Mouse (Mus musculus): ENCODE measurements around the gene Dapk2. TPM values are rescaled to one million over a fixed set of nuclear protein-coding genes. Genes with fewer than 3 reads are reported as not detected.

Dapk2 gene
- polyA plus RNA-seq, 1 experiment from 2014 or later, result 2.7 TPM

- Histone ChIP-seq H3K27ac (ENCODE audit: low read depth, low read length) (no peak overlapping the region), H3K27me3 (ENCODE audit: control insufficient read depth, insufficient read depth, low read length) (no peaks in the 10 kb centered on the region), H3K4me2 (replicated peaks; ENCODE audit: low read depth, low read length) (no peak overlapping the region), H3K36me3 (ENCODE audit: control insufficient read depth, insufficient read depth, low read length) (no peaks in the 10 kb centered on the region), H3K4me1 (replicated peaks; ENCODE audit: control insufficient read depth, insufficient read depth, low read length) (0 out of 2 replicates have a peak, but pooled peaks cover 2% of the 10 kb centered on the region), H3K4me3 (ENCODE audit: low read depth, low read length) (no peak overlapping the region), H3K9me3 (ENCODE audit: control insufficient read depth, low read length) (no peaks in the 10 kb centered on the region), H3K9ac (ENCODE audit: low read depth, low read length) (no peak overlapping the region)
- no peak for DNase-seq (ENCODE audit: low spot score)
- 75% methylated on average over 5 of the region's 5 CpGs for WGBS
- no peak for ATAC-seq (ENCODE audit: low FRiP score)
These were observed 26.5 kb downstream of the Dapk2 start for GRCm38 (mm10) chr9:66184572-66184971.

DNA sequence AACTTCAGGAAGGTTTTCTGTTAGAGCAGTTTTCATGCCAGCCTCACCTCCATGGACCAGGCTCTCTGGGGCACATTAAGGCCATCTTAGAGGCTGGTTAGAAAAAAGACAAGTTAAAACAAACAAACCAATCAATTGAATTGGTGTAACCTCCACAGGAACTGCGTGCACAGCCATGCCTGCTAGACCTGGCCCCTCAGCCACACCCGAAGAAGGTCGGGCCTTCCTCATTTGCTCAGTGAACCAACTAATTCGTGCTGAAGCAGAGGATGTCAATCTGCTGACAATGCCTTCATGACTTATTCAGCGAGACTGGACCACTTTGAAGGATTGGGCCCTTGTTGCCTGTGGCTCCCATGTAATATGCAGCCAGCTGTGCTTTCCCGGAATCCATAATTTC is 28.4 kb downstream of the Dapk2 start:
- H3K27ac ChIP-seq (ENCODE audit: low read depth, low read length), result no peak overlapping the region

DNA sequence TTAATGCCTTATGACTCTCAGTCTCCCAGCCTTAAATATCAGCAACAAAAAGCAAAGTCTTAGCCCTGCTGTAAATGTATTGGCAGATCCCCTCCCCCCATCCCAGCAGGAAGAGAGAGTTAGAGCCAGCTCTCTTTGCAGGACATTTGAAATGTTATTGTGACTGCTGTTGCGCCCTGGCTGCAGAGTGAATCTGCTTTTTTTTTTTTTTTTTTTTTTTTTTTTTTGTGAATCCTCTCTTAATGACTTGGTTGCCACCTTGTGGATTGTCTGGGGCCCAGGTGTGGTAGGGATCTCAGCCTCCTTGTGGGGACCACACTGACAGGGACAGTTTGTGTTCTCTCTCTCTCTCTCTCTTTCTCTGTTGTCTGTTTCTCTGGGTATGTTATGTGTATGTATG is 31.0 kb downstream of the Dapk2 start:
- Histone ChIP-seq H3K4me3 (ENCODE audit: low read depth, low read length) (no peak overlapping the region), H3K9ac (ENCODE audit: low read depth, low read length) (no peak overlapping the region), H3K36me3 (ENCODE audit: control insufficient read depth, insufficient read depth, low read length) (no peaks in the 10 kb centered on the region), H3K9me3 (ENCODE audit: control insufficient read depth, low read length) (no peaks in the 10 kb centered on the region), H3K4me1 (replicated peaks; ENCODE audit: control insufficient read depth, insufficient read depth, low read length) (0 out of 2 replicates have a peak, but pooled peaks cover 2% of the 10 kb centered on the region), H3K27ac (ENCODE audit: low read depth, low read length) (no peak overlapping the region), H3K4me2 (replicated peaks; ENCODE audit: low read depth, low read length) (no peak overlapping the region), H3K27me3 (ENCODE audit: control insufficient read depth, insufficient read depth, low read length) (no peaks in the 10 kb centered on the region)
- DNase-seq (ENCODE audit: low spot score) (no peak), ATAC-seq (ENCODE audit: low FRiP score) (no peak)
- WGBS, result 57% methylated on average over 1 of the region's 1 CpGs

More for the DNA sequence above, 28.4 kb downstream of the Dapk2 start:
- 23% methylated on average over 6 of the region's 6 CpGs for WGBS
- Histone ChIP-seq H3K4me3 (ENCODE audit: low read depth, low read length) (no peak overlapping the region), H3K27me3 (ENCODE audit: control insufficient read depth, insufficient read depth, low read length) (no peaks in the 10 kb centered on the region), H3K4me2 (replicated peaks; ENCODE audit: low read depth, low read length) (no peak overlapping the region), H3K36me3 (ENCODE audit: control insufficient read depth, insufficient read depth, low read length) (no peaks in the 10 kb centered on the region), H3K4me1 (replicated peaks; ENCODE audit: control insufficient read depth, insufficient read depth, low read length) (0 out of 2 replicates have a peak, but pooled peaks cover 2% of the 10 kb centered on the region), H3K9me3 (ENCODE audit: control insufficient read depth, low read length) (no peaks in the 10 kb centered on the region), H3K9ac (ENCODE audit: low read depth, low read length) (no peak overlapping the region)
- DNase-seq (ENCODE audit: low spot score), result peak; percentile 53
- ATAC-seq (ENCODE audit: low FRiP score), result peak; percentile 19; the same call in 1 of the 2 replicates

- WGBS, result 88% methylated on average over 3 of the region's 3 CpGs
- Histone ChIP-seq H3K4me2 (replicated peaks; ENCODE audit: low read depth, low read length) (no peak overlapping the region), H3K27me3 (ENCODE audit: control insufficient read depth, insufficient read depth, low read length) (no peaks in the 10 kb centered on the region), H3K9ac (ENCODE audit: low read depth, low read length) (no peak overlapping the region), H3K9me3 (ENCODE audit: control insufficient read depth, low read length) (no peaks in the 10 kb centered on the region), H3K36me3 (ENCODE audit: control insufficient read depth, insufficient read depth, low read length) (no peaks in the 10 kb centered on the region), H3K4me3 (ENCODE audit: low read depth, low read length) (no peak overlapping the region), H3K4me1 (replicated peaks; ENCODE audit: control insufficient read depth, insufficient read depth, low read length) (no peaks in the 10 kb centered on the region), H3K27ac (ENCODE audit: low read depth, low read length) (no peak overlapping the region)
- no peak for DNase-seq (ENCODE audit: low spot score)
- no peak for ATAC-seq (ENCODE audit: low FRiP score)
These were observed 36.0 kb downstream of the Dapk2 start for GRCm38 (mm10) chr9:66194003-66194402.

GRCm38 (mm10) chr9:66196561-66196960 is 38.5 kb downstream of the Dapk2 start:
- 50% methylated on average over 3 of the region's 3 CpGs for WGBS
- H3K4me2 ChIP-seq (replicated peaks; ENCODE audit: low read depth, low read length), result no peak overlapping the region

DNA sequence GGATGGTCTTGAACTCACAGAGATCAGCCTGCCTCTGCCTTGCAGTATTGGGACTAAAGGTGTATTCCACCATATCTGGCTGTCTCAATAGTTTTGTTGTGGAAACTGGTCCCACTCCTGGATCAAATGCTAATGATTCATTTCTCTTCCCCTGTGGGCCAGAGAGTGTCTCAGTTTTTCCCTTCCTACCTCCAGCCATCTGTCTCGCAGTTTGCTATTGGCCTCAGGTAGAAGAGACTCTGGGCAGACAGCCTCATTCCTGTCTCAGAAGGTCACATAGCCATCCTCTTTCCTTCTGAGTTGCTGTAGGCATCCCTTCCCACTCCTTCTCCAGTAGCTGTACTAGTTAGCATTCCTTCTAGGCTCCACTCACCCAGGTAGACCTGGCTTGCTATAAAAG is 40.5 kb downstream of the Dapk2 start:
- no peaks in the 10 kb centered on the region for H3K27me3 ChIP-seq (ENCODE audit: control insufficient read depth, insufficient read depth, low read length)
- no peak overlapping the region for H3K27ac ChIP-seq (ENCODE audit: low read depth, low read length)
- no peak for DNase-seq (ENCODE audit: low spot score)
- H3K9me3 ChIP-seq (ENCODE audit: control insufficient read depth, low read length), result no peaks in the 10 kb centered on the region
- no peaks in the 10 kb centered on the region for H3K4me1 ChIP-seq (replicated peaks; ENCODE audit: control insufficient read depth, insufficient read depth, low read length)
- 79% methylated on average over 1 of the region's 1 CpGs for WGBS
- no peak for ATAC-seq (ENCODE audit: low FRiP score)
- H3K4me2 ChIP-seq (replicated peaks; ENCODE audit: low read depth, low read length), result no peak overlapping the region
- H3K36me3 ChIP-seq (ENCODE audit: control insufficient read depth, insufficient read depth, low read length), result no peaks in the 10 kb centered on the region
- H3K4me3 ChIP-seq (ENCODE audit: low read depth, low read length), result no peak overlapping the region
- H3K9ac ChIP-seq (ENCODE audit: low read depth, low read length), result no peak overlapping the region

More at GRCm38 (mm10) chr9:66196561-66196960, 38.5 kb downstream of the Dapk2 start:
- no peaks in the 10 kb centered on the region for H3K4me1 ChIP-seq (replicated peaks; ENCODE audit: control insufficient read depth, insufficient read depth, low read length)
- no peaks in the 10 kb centered on the region for H3K36me3 ChIP-seq (ENCODE audit: control insufficient read depth, insufficient read depth, low read length)
- ATAC-seq (ENCODE audit: low FRiP score), result no peak
- H3K9me3 ChIP-seq (ENCODE audit: control insufficient read depth, low read length), result no peaks in the 10 kb centered on the region
- no peak overlapping the region for H3K4me3 ChIP-seq (ENCODE audit: low read depth, low read length)
- no peak overlapping the region for H3K27ac ChIP-seq (ENCODE audit: low read depth, low read length)
- DNase-seq (ENCODE audit: low spot score), result no peak
- no peak overlapping the region for H3K9ac ChIP-seq (ENCODE audit: low read depth, low read length)
- no peaks in the 10 kb centered on the region for H3K27me3 ChIP-seq (ENCODE audit: control insufficient read depth, insufficient read depth, low read length)

DNA sequence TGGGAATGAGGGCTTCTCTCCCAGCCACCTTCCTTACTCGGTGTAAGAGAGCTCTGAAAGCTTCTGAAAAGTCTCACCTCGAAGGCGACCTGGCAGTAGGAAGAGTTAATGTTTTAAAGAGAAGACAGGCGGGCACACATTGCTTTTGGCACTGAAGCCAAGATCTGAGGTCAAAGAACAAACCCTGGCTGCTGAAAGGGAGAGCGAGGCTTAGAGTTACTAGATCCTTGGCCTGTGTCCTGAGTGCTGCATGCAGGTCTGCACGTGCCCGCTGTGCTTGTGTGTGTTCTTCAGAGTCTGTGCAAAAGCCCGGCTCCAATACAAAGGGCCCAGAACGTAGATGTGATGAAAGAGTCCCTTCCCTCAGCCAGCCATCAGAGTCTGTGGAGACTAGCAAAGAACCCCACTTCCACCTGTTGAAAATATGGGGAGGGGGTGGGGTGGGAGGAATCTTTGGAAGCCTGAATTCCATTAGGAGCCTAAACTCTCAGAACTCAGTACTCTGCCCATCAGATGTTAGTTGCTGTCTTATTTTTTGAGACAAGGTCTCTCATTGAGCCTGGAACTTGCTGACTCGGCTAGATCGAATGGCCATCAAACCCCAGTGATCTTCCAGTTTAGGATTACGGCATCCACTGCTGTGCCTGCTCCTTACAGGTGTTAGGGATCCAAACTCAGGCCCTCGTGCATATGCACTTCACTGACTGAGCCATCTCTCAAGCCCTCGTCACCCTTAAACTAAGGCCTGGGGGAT is 41.8 kb downstream of the Dapk2 start:
- Histone ChIP-seq H3K27ac (ENCODE audit: low read depth, low read length) (no peak overlapping the region), H3K9ac (ENCODE audit: low read depth, low read length) (no peak overlapping the region), H3K4me3 (ENCODE audit: low read depth, low read length) (no peak overlapping the region), H3K27me3 (ENCODE audit: control insufficient read depth, insufficient read depth, low read length) (no peaks in the 10 kb centered on the region), H3K4me1 (replicated peaks; ENCODE audit: control insufficient read depth, insufficient read depth, low read length) (no peaks in the 10 kb centered on the region), H3K36me3 (ENCODE audit: control insufficient read depth, insufficient read depth, low read length) (no peaks in the 10 kb centered on the region), H3K4me2 (replicated peaks; ENCODE audit: low read depth, low read length) (no peak overlapping the region), H3K9me3 (ENCODE audit: control insufficient read depth, low read length) (no peaks in the 10 kb centered on the region)
- 86% methylated on average over 14 of the region's 14 CpGs for WGBS
- no peak for ATAC-seq (ENCODE audit: low FRiP score)
- DNase-seq (ENCODE audit: low spot score), result no peak

DNA sequence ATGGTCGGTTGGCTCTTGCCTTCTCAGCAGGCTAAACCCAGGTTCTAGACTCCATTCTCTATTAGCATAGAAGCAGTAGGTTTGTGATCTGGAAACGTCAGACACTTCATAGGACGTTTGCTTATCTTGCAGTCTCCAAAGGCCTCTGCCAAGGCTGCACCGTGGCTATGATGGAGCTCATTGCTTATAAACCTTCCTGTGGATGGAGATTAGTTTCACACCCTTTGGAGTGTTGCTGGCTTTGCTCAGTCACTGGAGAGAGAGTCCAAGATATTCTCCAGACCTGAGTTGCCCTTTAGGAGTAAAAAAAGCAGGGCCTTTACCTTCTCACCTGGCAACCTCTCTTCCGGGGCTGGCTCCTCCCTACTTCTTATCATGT is 42.4 kb downstream of the Dapk2 start:
- no peaks in the 10 kb centered on the region for H3K9me3 ChIP-seq (ENCODE audit: control insufficient read depth, low read length)
- ATAC-seq (ENCODE audit: low FRiP score), result no peak

GRCm38 (mm10) chr9:66201665-66202064 is 43.6 kb downstream of the Dapk2 start:
- whole genome bisulfite sequencing, result 76% methylated on average over 6 of the region's 6 CpGs
- H3K4me3 ChIP-seq (ENCODE audit: low read depth, low read length), result no peak overlapping the region
- no peaks in the 10 kb centered on the region for H3K36me3 ChIP-seq (ENCODE audit: control insufficient read depth, insufficient read depth, low read length)
- H3K9ac ChIP-seq (ENCODE audit: low read depth, low read length), result no peak overlapping the region
- no peak overlapping the region for H3K27ac ChIP-seq (ENCODE audit: low read depth, low read length)
- DNase-seq (ENCODE audit: low spot score) (no peak), ATAC-seq (ENCODE audit: low FRiP score) (no peak)
- no peaks in the 10 kb centered on the region for H3K4me1 ChIP-seq (replicated peaks; ENCODE audit: control insufficient read depth, insufficient read depth, low read length)
- no peaks in the 10 kb centered on the region for H3K9me3 ChIP-seq (ENCODE audit: control insufficient read depth, low read length)
- H3K27me3 ChIP-seq (ENCODE audit: control insufficient read depth, insufficient read depth, low read length), result no peaks in the 10 kb centered on the region
- no peak overlapping the region for H3K4me2 ChIP-seq (replicated peaks; ENCODE audit: low read depth, low read length)

More for the DNA sequence above, 42.4 kb downstream of the Dapk2 start:
- no peaks in the 10 kb centered on the region for H3K36me3 ChIP-seq (ENCODE audit: control insufficient read depth, insufficient read depth, low read length)
- H3K27ac ChIP-seq (ENCODE audit: low read depth, low read length), result no peak overlapping the region
- DNase-seq (ENCODE audit: low spot score), result no peak
- H3K4me1 ChIP-seq (replicated peaks; ENCODE audit: control insufficient read depth, insufficient read depth, low read length), result no peaks in the 10 kb centered on the region
- no peak overlapping the region for H3K9ac ChIP-seq (ENCODE audit: low read depth, low read length)
- no peak overlapping the region for H3K4me2 ChIP-seq (replicated peaks; ENCODE audit: low read depth, low read length)
- no peaks in the 10 kb centered on the region for H3K27me3 ChIP-seq (ENCODE audit: control insufficient read depth, insufficient read depth, low read length)
- WGBS, result 83% methylated on average over 5 of the region's 5 CpGs
- H3K4me3 ChIP-seq (ENCODE audit: low read depth, low read length), result no peak overlapping the region

Data from hindbrain, embryonic 11.5 days (tissue).